ENCODE assay signal across 7 mouse cellular contexts in genomic region chr5:112853179-112853578, GRCm38 (mm10). TPM values are rescaled to one million over a fixed set of nuclear protein-coding genes. Genes with fewer than 3 reads are reported as not detected.
A peak's percentile ranks its signal among the peaks of the same experiment; 100 is the strongest.
DNase-seq lines count a peak whose midpoint lies in the region; ATAC-seq and TF ChIP-seq lines count a peak whose summit lies in the region.

No protein-coding gene starts in this region.

- H3K27ac ChIP-seq in forebrain, embryonic 10.5 days: peak overlapping the region; percentile 66
- H3K27ac ChIP-seq in heart, embryonic 15.5 days: peak overlapping the region; percentile 22; the same call in 1 of the 2 replicates
- peak overlapping the region; percentile 67 for H3K27ac ChIP-seq in layer of hippocampus, adult 2 months

- 56% methylated on average over 8 of the region's 8 CpGs for WGBS in forebrain, embryonic 10.5 days
- 30% methylated on average over 8 of the region's 8 CpGs for WGBS in heart, embryonic 15.5 days

- H3K4me3 ChIP-seq in forebrain, embryonic 10.5 days: no peak overlapping the region
- H3K4me3 ChIP-seq in heart, embryonic 15.5 days: no peak overlapping the region
- H3K4me3 ChIP-seq in layer of hippocampus, adult 2 months: no peak overlapping the region

- no peak overlapping the region for H3K9ac ChIP-seq in heart, embryonic 15.5 days

- DNase-seq in embryo, embryonic 10.5 days (ENCODE audit: low spot score): peak; percentile 41
- DNase-seq in forebrain, embryonic 10.5 days (ENCODE audit: extremely low spot score, low spot score): no peak
- DNase-seq in layer of hippocampus, adult 2 months (ENCODE audit: low spot score in 2 of 2): peak; percentile 54 to 63
- peak; percentile 50 for DNase-seq in lung, postnatal 25 days (ENCODE audit: low spot score)
- peak; percentile 75 for DNase-seq in right cerebral cortex, postnatal 14 days
- DNase-seq in c-Kit-positive CD71-positive TER-119-positive erythroid progenitor cells, embryonic 14.5 days (ENCODE audit: low spot score): no peak

- no peaks in the 10 kb centered on the region for H3K9me3 ChIP-seq in forebrain, embryonic 10.5 days
- no peaks in the 10 kb centered on the region for H3K9me3 ChIP-seq in heart, embryonic 15.5 days (replicated peaks)

- peaks cover 36% of the 10 kb centered on the region for H3K27me3 ChIP-seq in forebrain, embryonic 10.5 days (ENCODE audit: poor library complexity, severe bottlenecking)
- H3K27me3 ChIP-seq in heart, embryonic 15.5 days: no peaks in the 10 kb centered on the region

- TF ChIP-seq CTCF in layer of hippocampus, adult 2 months (conservative IDR thresholded peaks at IDR 0.05): no peak

- peaks cover 59% of the 10 kb centered on the region for H3K4me1 ChIP-seq in forebrain, embryonic 10.5 days
- peaks cover 48% of the 10 kb centered on the region for H3K4me1 ChIP-seq in heart, embryonic 15.5 days (replicated peaks)

- no peak overlapping the region for H3K4me2 ChIP-seq in heart, embryonic 15.5 days

- H3K36me3 ChIP-seq in forebrain, embryonic 10.5 days (replicated peaks): no peaks in the 10 kb centered on the region
- H3K36me3 ChIP-seq in heart, embryonic 15.5 days: peaks cover 5% of the 10 kb centered on the region; the same call in 1 of the 2 replicates

- peak; percentile 65 for ATAC-seq in heart, embryonic 15.5 days (replicated peaks; ENCODE audit: insufficient number of reproducible peaks, insufficient read depth, low FRiP score, low read depth)

RNA-seq across cellular contexts. Expression of gene Myo18b, which starts 43.0 kb away (rescaled TPM):
- 0.10 and 0.27 TPM in 2 replicates for polyA plus RNA-seq in forebrain, embryonic 10.5 days (2016; fragmentation: Nextera tagmentation; extraction: Ambion mirVana)
- polyA plus RNA-seq in heart, embryonic 15.5 days (2015; fragmentation: Nextera tagmentation; extraction: Ambion mirVana): 22.5 and 22.6 TPM in 2 replicates
- total RNA-seq in layer of hippocampus, adult 2 months (2021): 1 to 10 TPM; 1.4 to 1.6 TPM

Comparison
In these comparisons a context has a peak if more than half of its experiments do, and no peak if none do; other contexts are left out.
1. DNase-seq: peak in embryo, embryonic 10.5 days (single experiment), layer of hippocampus, adult 2 months (2 of 2), lung, postnatal 25 days (single experiment) and right cerebral cortex, postnatal 14 days (single experiment); none in forebrain, embryonic 10.5 days (single experiment) and c-Kit-positive CD71-positive TER-119-positive erythroid progenitor cells, embryonic 14.5 days (single experiment).
2. RNA of gene Myo18b, which starts 43.0 kb away (polyA plus RNA-seq): 22.5 to 22.6 TPM in heart, embryonic 15.5 days; 0.10 to 0.27 TPM in forebrain, embryonic 10.5 days; every median in the first group is over 10 times any median in the second.
3. Peak in every context shown above with its lines, with median percentiles within 50 percentile points of each other: H3K27ac ChIP-seq.